Mouse (Mus musculus): ENCODE results near the gene Zfp84.
"Not testable (repeated sequence)": the region's sequence is repeated elsewhere in the genome, so short reads cannot be mapped to it uniquely, and the experiment has no call there.

Gene Zfp84

DNA sequence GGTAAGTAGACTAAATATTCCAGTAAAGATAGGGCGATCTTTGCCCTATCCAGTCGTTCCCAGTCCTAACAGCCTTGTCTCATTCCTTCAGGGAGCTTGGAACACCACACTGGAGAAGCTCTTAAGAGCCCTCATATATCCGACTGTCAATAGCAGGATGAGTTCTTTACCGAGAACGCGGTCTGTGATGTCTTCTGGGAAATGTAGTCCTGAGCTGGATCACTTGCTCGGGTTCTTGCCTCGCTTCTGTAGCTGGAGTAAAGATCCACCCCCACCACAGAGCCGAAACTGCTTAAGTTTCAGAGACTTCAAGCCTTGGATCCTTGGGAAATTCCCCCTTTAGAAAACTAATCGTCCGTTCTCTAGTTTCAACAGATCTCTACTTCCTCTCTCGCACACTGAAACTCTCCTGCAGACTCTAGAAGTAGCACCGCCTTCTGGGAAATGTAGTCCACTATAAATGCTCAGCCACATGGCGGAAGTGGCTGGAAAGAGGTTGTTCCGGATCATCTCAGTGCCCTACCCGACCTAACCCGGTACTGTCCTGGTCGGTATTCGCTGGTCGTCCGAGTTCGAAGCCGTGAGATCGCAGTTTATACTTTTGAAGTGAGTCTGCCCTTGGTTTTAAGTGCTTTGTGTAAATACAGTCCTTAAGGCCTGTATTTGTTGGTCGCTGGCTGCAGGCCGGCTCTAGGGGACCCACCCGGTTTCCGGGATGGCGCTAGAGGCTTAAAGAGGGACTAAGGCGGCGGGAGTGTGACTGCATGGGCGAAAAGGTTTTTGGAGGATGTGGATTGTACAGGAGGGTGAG lies at the start of gene Zfp84:
TSS of gene Zfp84 (plus strand) at position 463 of the 811 bp plus-strand sequence.
- CTCF ChIA-PET: no interaction called here

DNA sequence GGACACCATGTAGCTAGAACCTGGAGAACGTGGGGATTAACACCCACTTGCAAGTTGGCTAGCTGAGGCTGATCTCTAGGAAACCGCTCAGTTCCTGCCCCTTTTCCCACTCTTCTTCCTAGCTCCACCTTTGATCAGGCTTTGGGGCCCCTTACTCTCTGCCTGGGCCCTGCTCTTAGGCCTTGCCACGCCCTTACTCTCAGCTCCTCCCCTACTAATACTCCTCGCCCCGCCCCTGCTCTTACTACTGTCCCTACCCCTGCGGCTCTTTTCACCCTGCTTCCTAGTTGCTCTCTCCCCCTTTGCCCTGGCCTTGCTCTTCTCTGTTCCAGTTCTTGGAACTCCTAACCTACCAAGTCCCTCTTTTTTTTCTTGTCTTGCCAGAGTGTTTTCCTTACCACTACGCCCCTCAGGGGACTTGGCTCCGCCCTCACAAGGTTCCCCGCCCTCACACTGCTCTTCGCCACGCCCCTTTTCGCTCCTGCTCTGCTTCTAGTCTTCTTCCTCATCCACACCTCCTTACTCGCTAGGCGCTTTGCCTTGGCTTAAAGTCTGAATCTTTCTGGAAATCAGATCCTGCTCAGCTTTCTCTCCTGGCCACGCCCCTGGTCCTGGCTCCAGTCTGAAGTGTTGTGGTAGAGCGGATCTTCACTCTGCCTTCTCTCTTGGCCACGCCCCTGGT lies 42.8 kb upstream of the Zfp84 start:
- CTCF ChIA-PET: not testable (repeated sequence)

DNA sequence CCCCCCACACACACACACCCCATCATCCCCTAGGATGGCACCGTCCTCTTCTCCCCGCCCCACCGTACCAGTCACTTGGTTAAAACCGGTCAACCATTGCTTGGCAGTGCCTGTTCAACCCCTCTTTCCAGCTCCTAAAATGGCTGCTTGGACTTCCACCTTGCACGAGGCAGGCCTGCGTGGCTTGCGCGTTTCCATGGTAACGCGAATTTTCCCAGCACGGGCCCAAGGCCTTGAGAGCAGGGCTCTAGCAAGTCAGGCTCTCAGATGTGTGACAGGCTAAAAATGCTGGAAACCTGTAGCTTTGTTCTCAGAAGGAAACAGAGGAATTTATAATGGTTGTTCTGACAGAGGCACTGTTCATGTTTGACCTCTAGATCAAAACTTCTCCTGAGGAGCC lies 41.5 kb upstream of the Zfp84 start, which contains the start of gene Catsperg2:
TSS of gene Catsperg2 (minus strand) at position 173 of the 400 bp plus-strand sequence.
- CTCF ChIA-PET: not testable (repeated sequence)

DNA sequence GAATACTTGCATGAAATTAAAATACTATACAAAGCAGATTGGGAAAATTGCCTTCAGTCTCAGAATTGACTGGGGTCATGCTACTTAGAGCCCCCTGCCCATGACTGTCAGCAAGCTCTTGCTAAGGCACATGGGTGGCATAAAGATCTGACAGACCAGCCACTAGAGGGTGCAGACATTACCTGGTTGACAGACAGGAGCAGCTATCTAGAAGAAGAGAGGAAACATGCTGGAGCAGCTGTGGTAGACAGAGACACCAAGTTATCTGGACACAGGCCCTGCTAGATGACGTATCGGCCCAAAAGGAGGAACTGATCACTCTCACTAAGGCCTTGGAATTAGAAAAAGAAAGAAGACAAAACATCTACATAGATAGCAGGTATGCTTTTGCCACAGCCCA lies 40.3 kb upstream of the Zfp84 start:
- CTCF ChIA-PET: no interaction called here

DNA sequence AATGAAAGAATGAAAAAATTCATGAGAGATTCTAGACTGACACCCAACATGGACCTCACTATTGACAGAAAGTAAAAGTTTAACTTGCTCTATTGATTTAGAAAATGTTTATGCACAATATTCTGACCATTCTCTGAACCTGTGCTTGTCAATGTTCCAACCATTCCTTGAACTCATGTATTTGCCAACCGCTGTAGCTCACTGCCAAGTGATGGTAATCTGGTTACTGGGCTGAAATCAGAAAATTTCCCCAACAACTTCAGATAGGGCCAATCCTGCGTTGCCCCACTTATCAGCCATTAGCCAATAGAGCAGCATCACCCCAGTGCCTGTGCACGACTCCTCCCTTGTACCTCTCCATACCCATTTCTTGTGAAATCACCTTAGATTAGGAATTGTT lies 26.1 kb upstream of the Zfp84 start:
- CTCF ChIA-PET: no interaction called here

DNA sequence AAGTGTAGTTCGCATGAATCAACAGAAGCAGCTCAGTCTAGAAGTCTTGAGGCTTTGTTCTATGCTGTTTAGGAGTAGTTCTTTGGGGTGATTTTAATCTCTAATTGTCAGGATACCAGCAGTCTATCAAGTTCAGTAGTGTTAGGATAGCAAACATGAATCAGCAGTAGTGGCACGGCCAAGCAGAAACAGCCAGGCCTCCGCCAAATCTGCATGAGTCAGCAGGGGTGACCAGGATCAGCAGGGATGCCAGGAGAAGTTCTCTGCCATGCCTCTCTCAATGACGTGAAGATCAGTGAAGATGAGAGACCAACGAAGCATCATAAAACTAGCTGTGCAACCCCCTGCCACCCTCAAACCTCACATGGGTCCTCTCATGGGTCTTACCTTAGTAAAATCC lies 7.9 kb upstream of the Zfp84 start:
- CTCF ChIA-PET: no interaction called here

- CTCF ChIA-PET: interaction anchor here (0.5 kb wide), 1 partner anchor 22 kb away, joined by 6 read pairs; no protein-coding TSS in a partner anchor
These were observed 3.6 kb upstream of the Zfp84 start for GRCm38 (mm10) chr7:29764702-29765101.

DNA sequence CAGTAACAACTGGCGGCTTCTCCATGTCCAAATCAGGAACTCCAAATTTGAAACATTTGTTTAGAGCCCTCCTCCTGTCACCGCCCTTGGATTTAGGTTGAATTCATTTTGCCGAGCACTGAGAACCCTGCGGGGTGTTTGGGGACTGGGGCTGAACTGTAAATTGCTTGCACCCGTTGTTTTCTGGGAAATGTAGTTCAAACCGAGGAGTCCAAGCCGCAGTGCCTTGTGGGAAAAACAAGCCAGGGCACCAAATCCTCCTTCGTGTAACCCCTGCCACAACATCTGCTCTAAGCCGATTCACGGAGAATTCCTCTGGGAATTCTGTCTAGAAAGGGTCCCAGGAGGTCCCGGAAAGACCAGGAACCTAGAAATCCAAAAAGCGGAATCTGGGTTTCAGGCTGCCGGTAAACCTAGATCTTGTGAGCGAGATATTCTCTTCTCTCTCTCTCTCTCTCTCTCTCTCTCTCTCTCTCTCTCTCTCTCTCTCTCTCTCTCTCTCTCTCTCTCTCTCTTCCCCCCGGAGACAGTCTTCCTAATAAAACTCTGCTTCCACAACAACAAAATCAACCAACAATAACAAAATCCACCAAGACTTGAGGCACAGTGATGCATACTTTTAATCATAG lies 1.2 kb upstream of the Zfp84 start:
- CTCF ChIA-PET: no interaction called here

DNA sequence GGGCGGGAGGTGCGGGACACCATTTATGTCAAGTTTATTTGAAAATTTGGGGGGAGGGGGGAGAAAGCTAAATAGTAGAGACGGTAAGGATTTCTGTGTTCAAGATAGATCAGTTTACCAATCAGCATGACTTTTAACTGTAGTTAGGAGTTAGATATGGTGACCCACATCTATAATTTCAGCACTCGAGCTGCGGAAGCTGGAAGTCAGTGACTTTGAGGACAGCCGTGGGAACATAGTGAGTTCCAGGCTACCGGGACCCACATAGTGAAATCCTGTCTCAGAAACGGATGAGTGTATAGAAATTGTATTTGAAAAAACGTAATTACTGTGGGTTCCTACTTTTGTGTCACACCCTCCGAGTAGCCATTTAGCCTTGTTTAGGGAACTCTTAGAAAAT lies 628 bp downstream of the Zfp84 start:
- CTCF ChIA-PET: no interaction called here

DNA sequence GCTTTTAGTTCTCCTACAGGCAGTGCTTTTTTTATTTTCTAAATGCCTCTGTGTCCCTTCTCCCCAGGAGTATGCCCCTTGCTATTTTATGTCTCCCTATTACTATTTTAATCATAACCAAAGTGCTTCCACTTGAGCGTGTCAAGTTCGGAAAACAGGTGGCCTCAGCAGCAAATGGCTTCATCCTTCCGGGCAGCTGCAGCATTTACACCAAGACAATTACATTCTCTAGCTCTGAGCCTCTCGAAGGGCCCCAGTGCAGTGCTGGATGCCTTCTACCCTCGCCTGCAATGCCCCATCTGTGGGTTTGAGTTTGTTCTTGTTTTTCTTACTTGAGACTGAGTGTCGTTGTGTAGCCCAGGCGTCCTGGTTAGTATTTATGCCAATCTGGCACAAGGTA lies 5.2 kb downstream of the Zfp84 start:
- CTCF ChIA-PET: no interaction called here

DNA sequence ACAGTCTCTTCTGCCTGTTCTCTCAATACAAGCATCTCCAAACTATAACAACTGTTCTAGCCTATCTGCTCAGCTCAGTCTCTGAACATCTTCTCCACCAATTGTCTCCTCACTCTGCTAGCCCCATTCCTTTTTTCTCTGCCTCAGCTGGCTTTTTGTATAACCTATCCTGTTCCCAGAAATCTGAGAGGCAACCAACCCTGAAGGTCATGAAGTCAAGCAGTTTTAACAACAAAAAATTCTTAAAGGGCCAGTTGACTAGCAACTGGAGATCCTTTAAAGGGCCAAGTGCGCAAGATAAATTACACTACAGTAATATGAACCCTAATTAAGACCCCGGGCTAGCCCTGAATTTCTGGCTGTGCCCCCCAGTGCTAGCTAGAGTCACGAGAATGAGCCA lies 6.0 kb downstream of the Zfp84 start:
- CTCF ChIA-PET: no interaction called here

- CTCF ChIA-PET: no interaction called here
These were observed 8.2 kb downstream of the Zfp84 start for GRCm38 (mm10) chr7:29776568-29776967.

GRCm38 (mm10) chr7:29777372-29777771 lies 9.0 kb downstream of the Zfp84 start:
- CTCF ChIA-PET: no interaction called here

DNA sequence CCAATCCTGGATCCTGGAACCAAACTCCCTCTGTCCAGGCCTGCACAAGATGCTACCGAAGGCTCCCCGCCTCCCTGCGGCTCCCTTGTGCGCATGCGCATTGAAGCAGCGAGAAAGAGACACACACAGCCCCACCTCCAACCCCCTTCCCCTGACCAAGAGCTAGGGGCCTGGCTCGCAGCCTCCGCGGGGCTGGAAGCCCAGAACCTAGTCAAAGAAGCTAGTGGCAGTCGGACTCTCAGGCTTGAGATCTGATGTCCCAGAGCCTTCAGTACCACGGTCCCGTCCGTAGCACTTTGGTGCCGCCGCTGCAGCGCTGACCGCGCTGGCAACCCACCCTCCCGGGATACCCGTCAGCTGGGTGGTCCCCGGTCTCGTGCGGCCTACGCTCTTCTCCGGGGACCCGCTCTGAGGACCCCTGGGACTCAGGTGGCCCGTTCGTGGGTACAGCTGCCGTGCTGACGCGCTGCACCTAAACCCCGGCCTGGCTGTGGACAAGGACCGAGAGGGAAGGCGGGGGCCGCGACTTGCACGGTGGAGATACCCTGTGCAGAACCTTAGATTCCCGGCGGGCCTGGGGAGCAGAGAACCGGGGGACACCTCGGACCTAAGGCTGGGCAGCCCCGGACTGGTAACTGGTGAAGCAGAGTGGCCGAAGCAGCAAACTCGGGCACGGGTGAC lies 15.7 kb downstream of the Zfp84 start, which contains the start of gene Zfp30:
TSS of gene Zfp30 (plus strand) at position 128 of the 681 bp plus-strand sequence.
- CTCF ChIA-PET: no interaction called here

DNA sequence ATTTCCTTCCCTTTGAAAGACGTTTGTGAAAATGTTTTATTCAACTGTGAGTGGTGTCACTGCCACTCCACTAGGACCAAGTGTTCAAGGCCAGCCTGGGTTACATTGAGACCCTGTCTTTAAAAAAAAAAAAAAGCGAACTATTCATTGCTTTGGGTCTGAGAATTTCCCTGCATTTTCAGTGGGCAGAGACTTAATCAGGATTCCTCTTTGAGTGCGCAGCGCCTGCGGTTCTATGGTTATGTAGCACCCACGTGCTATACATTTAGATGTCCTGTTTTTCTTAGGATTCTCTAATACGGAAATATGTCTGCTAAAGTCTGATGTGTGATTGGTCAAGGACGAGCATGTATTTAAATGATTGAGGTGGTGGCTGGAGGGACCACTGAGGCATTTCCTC lies 16.7 kb downstream of the Zfp84 start:
- CTCF ChIA-PET: no interaction called here

DNA sequence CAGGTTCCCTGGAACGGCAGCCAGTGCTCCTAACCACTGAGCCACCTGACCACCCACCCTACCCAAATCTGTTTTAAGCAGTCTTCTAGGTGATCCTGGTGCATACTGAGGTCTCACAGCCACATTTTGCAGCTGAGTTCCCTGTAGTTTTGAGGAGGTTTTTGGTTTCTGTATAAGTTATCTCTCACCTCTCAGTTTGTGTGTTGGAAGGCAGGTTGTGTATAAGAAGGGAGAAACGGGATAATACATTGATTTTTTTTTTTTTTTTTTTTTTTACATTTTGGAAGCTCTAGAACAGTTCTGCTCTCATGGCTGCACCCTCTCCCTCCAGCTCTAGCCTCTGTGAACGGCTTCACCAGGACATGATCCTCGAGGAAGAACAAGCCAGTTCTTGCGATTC lies 17.5 kb downstream of the Zfp84 start:
- CTCF ChIA-PET: interaction anchor here (0.6 to 0.7 kb wide), 2 partner anchors 21 to 34 kb away, joined by 6 to 11 read pairs; no protein-coding TSS in a partner anchor

DNA sequence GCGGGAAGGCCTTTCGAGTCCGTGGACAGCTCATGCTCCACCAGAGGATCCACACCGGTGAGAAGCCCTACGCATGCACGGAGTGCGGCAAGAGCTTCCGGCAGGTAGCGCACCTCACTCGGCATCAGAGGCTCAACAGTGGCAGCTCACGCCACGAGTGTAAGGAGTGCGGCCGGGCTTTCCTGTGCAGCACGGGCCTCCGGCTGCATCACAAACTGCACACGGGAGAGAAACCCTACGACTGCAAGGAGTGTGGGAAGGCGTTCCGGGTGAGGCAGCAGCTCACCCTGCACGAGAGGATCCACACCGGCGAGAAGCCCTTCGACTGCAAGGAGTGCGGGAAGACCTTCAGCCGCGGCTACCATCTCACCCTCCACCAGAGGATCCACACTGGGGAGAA lies 24.6 kb downstream of the Zfp84 start:
- CTCF ChIA-PET: interaction anchor here (0.6 kb wide), 1 partner anchor 832 kb away, joined by 3 read pairs; no protein-coding TSS in a partner anchor

GRCm38 (mm10) chr7:29807046-29807445 lies 38.7 kb downstream of the Zfp84 start:
- CTCF ChIA-PET: no interaction called here

GRCm38 (mm10) chr7:29812244-29812643 lies 43.9 kb downstream of the Zfp84 start:
- CTCF ChIA-PET: no interaction called here

- CTCF ChIA-PET: no interaction called here
These were observed 46.0 kb downstream of the Zfp84 start for GRCm38 (mm10) chr7:29814381-29814780.

DNA sequence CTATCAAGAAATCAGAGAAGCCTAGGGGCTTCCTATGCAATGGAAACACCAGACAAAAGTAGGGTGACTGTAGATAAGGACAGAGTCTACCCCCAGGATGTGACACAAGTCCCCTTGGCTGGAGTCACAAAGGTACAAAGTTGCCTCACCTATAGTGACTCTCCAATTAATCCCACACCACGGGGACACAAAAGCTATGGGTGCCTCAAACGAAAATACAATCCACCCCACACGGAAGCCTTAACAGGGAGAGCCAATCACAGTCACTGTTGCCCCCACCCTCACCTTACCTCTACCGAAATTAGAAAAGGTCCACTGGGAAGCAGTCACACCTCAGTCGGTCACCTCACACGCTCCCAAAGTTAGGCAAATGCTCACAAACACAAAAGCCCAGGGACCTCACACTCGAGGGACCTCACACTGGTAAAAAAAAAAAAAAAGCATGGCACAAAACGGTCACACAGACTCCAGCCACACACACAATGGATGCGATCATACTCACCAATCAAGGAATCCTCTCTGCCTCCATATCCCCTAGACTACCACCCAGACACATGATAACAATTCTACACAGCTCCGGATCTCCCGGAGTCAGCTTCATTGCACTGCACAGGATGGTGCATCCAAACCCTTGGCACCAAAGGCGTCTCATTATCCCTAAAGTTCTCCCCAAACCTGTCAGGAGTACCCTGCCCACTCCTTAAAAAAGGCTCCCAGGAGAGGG lies 46.9 kb downstream of the Zfp84 start:
- CTCF ChIA-PET: interaction anchor here (0.6 kb wide), 1 partner anchor 625 kb away, joined by 7 read pairs; no protein-coding TSS in a partner anchor
